Mouse (Mus musculus): Measurements from ENCODE around the gene Macc1. TPM values are rescaled to one million over a fixed set of nuclear protein-coding genes. Genes with fewer than 3 reads are reported as not detected.

The Macc1 gene
- polyA plus RNA-seq, 1 experiment from 2014 or later = 0.09 TPM

- POLR2A ChIA-PET = no interaction called here
- CTCF ChIA-PET = no interaction called here
- no peak for ATAC-seq
- TF ChIP-seq CTCF (IDR thresholded peaks at IDR 0.05) = no peak
- no peak for DNase-seq (ENCODE audit: low read depth, low spot score)
- H3K27me3 ChIP-seq = peaks cover 11% of the 10 kb centered on the region
- in situ Hi-C loops (cut with MboI; ENCODE audit: low pct_unique_long_range_greater_than_20kb) = no loop called here
Measured at GRCm38 (mm10) chr12:119483296-119483695, 169.2 kb downstream of the Macc1 start.

GRCm38 (mm10) chr12:119483922-119484631 lies 170.0 kb downstream of the Macc1 start:
- H3K27me3 ChIP-seq = peaks cover 10% of the 10 kb centered on the region
- in situ Hi-C loops (cut with MboI; ENCODE audit: low pct_unique_long_range_greater_than_20kb) = no loop called here
- no peak for TF ChIP-seq CTCF (IDR thresholded peaks at IDR 0.05)
- CTCF ChIA-PET = no interaction called here
- POLR2A ChIA-PET = no interaction called here
- no peak for ATAC-seq
- no peak for DNase-seq (ENCODE audit: low read depth, low spot score)

GRCm38 (mm10) chr12:119511145-119511544 lies 197.1 kb downstream of the Macc1 start:
- no peak for ATAC-seq
- TF ChIP-seq CTCF (IDR thresholded peaks at IDR 0.05) = no peak
- in situ Hi-C loops (cut with MboI; ENCODE audit: low pct_unique_long_range_greater_than_20kb) = no loop called here
- CTCF ChIA-PET = no interaction called here
- no peak for DNase-seq (ENCODE audit: low read depth, low spot score)
- peaks cover 5% of the 10 kb centered on the region for H3K27me3 ChIP-seq
- POLR2A ChIA-PET = no interaction called here

Other genes starting within 250 kb of the Macc1 start
- 2.2 TPM for gene Itgb8, start 75.5 kb upstream of the Macc1 start, polyA plus RNA-seq (2021)

Data from Patski (cell line).